Mouse (Mus musculus): ENCODE measurements around the gene Cst8. TPM values are rescaled to one million over a fixed set of nuclear protein-coding genes. Genes with fewer than 3 reads are reported as not detected.

Gene Cst8
- polyA plus RNA-seq, 1 experiment: 310 TPM

DNA sequence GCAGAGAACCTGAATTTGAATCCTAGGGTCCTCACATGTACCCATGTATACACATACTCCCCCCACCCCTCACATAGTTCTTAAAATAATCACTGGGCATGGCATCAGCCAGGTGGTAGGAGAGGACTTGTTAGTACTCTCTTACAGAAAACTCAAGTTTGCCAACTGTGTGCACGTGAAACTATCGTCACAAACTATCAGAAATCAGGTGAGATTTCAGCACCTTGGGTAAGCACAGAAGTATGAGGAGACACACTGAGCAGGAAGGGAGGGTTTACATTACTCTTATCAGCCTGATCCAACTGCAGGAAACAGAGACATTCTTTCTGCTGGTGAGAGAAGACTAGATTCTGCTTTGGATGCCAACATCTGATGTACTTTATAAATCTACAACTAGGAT is 40.6 kb downstream of the Cst8 start:
- H3K27me3 ChIP-seq (ENCODE audit: control insufficient read depth, insufficient read depth, low read length): no peaks in the 10 kb centered on the region
- no peaks in the 10 kb centered on the region for H3K36me3 ChIP-seq (ENCODE audit: control insufficient read depth, insufficient read depth, low read length)
- H3K4me3 ChIP-seq (ENCODE audit: control insufficient read depth, low read depth, low read length): no peak overlapping the region
- TF ChIP-seq CTCF (IDR thresholded peaks at IDR 0.05; ENCODE audit: control insufficient read depth, insufficient read depth, insufficient replicate concordance, low read depth, low read length) (no peak), POLR2A (IDR thresholded peaks at IDR 0.05; ENCODE audit: control insufficient read depth, low read depth, low read length) (no peak)
- H3K27ac ChIP-seq (ENCODE audit: control insufficient read depth, insufficient read depth, low read depth, low read length): no peak overlapping the region
- H3K4me1 ChIP-seq (ENCODE audit: control insufficient read depth, insufficient read depth, low read length): no peaks in the 10 kb centered on the region

DNA sequence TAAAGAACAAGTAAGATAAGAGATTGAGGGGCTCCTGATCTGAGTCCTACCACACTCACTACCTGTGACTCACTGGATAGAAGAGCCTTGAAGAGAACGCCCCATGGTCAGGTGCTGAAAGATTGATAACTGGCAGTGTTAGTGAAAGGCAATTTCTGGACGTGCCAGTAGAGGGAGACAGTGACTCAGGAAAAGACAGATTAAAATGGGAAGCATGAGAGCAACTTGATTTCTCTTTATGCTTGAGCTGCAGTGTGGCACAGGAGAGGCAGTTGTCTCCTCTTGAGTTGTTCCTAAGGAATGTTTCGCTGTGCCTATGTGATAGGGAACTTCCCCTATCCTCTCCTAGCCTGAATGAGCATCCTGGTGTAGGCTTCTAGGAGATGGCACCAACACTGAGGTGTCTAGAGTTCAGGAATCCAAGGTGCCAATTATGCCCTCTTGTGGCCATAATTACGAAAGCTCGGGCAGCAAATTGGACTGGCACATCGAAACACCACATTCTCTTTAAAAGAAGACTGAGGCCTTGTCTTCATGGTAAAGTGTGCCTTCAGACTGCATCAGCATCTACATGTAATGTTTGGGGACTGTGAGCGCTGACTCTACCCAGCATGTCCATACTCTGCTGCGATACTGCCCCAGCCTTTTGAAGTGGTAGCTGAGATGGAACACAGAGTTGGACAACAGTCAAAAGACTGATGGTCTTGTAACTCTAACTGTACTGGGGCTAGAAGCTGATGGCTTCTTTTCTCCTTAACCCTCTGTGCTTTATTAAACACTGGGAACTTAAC is 52.7 kb downstream of the Cst8 start:
- no peaks in the 10 kb centered on the region for H3K27me3 ChIP-seq (ENCODE audit: control insufficient read depth, insufficient read depth, low read length)
- H3K27ac ChIP-seq (ENCODE audit: control insufficient read depth, insufficient read depth, low read depth, low read length): no peak overlapping the region
- no peak overlapping the region for H3K4me3 ChIP-seq (ENCODE audit: control insufficient read depth, low read depth, low read length)
- TF ChIP-seq CTCF (IDR thresholded peaks at IDR 0.05; ENCODE audit: control insufficient read depth, insufficient read depth, insufficient replicate concordance, low read depth, low read length) (no peak), POLR2A (IDR thresholded peaks at IDR 0.05; ENCODE audit: control insufficient read depth, low read depth, low read length) (no peak)
- no peaks in the 10 kb centered on the region; the same call in 1 of the 2 replicates for H3K4me1 ChIP-seq (ENCODE audit: control insufficient read depth, insufficient read depth, low read length)
- H3K36me3 ChIP-seq (ENCODE audit: control insufficient read depth, insufficient read depth, low read length): no peaks in the 10 kb centered on the region

Other genes with a start within 250 kb of the Cst8 start
- 151 and 160 TPM in 2 replicates for gene Nxt1, start 126.2 kb upstream of the Cst8 start, polyA plus RNA-seq (2012; rRNA removed)
- gene Gzf1, start 117.8 kb upstream of the Cst8 start, polyA plus RNA-seq (2012; rRNA removed): 7.4 and 8.9 TPM in 2 replicates
- 0.84 and 1.2 TPM in 2 replicates for gene Napb, start 66.3 kb upstream of the Cst8 start, polyA plus RNA-seq (2012; rRNA removed)
- 128 and 160 TPM in 2 replicates for gene Cstl1, start 48.4 kb upstream of the Cst8 start, polyA plus RNA-seq (2012; rRNA removed)
- gene Cst11, start 27.3 kb upstream of the Cst8 start, polyA plus RNA-seq (2012; rRNA removed): not detected in 2 replicates
- gene 8030411F24Rik, start 16.8 kb upstream of the Cst8 start, polyA plus RNA-seq (2012; rRNA removed): 15.4 and 23.7 TPM in 2 replicates
- gene Cst12, start 9.4 kb upstream of the Cst8 start, polyA plus RNA-seq (2012; rRNA removed): 116 and 198 TPM in 2 replicates
- gene Cst13, start 21.3 kb downstream of the Cst8 start, polyA plus RNA-seq (2012; rRNA removed): 83.9 and 104 TPM in 2 replicates
- 176 and 342 TPM in 2 replicates for gene Cst9, start 36.4 kb downstream of the Cst8 start, polyA plus RNA-seq (2012; rRNA removed)
- gene 9230104L09Rik, start 66.3 kb downstream of the Cst8 start, polyA plus RNA-seq (2012; rRNA removed): 21.7 and 25.8 TPM in 2 replicates
- 442 and 443 TPM in 2 replicates for gene Cst3, start 76.9 kb downstream of the Cst8 start, polyA plus RNA-seq (2012; rRNA removed)
- gene Gm1330, start 204.5 kb downstream of the Cst8 start, polyA plus RNA-seq (2012; rRNA removed): not detected in 2 replicates
- gene Gm10750, start 218.5 kb downstream of the Cst8 start, polyA plus RNA-seq (2012; rRNA removed): 2.3 and 3.1 TPM in 2 replicates